Mouse (Mus musculus) common myeloid progenitor, adult 5-6 weeks (primary cell): ENCODE measurements at regions not wholly inside any gene's neighbourhood (a gene's known extent, or its start where the extent isn't known, plus 50 kb on each side); places are given as distances from the start of the nearest gene placed in this dataset.
A peak's percentile ranks its signal among the peaks of the same experiment; 100 is the strongest.
"Not testable (repeated sequence)": the region's sequence is repeated elsewhere in the genome, so short reads cannot be mapped to it uniquely, and the experiment has no call there.

Experiments used
- ATAC-seq: replicated peaks from 2 replicates; pipeline ENCODE4 v1.8.0; 2016; ENCODE audit warnings: low read depth, mild to moderate bottlenecking, moderate TSS enrichment, inconsistent platforms; ENCODE audit not compliant: poor library complexity, severe bottlenecking

- ATAC-seq = no peak
These were observed 129.3 kb upstream of the Lnx1 start for GRCm38 (mm10) chr5:74832011-74832410.

- ATAC-seq = no peak
These were observed 127.9 kb upstream of the Lnx1 start for GRCm38 (mm10) chr5:74830646-74831045.

DNA sequence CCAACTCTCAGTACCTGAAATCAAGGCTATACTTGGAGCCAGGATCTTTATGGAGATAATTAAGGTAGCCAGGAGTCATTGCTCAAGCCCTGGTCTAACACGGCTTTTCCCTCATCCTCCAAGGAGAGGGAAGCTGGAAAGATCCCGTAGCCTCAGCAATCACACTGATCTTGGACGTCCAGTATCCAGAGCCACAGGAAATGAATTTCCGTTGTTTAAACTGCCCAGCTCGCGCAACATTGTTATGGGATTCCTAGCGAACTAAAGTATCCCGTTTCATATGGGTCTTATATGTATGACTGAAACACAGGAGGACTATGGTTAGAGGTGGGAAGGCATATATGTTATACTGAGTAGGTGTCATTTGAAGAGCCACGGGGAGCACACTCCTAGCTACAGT is 126.3 kb upstream of the Lnx1 start:
- no peak for ATAC-seq

GRCm38 (mm10) chr5:74827944-74828343 is 125.2 kb upstream of the Lnx1 start:
- no peak for ATAC-seq

DNA sequence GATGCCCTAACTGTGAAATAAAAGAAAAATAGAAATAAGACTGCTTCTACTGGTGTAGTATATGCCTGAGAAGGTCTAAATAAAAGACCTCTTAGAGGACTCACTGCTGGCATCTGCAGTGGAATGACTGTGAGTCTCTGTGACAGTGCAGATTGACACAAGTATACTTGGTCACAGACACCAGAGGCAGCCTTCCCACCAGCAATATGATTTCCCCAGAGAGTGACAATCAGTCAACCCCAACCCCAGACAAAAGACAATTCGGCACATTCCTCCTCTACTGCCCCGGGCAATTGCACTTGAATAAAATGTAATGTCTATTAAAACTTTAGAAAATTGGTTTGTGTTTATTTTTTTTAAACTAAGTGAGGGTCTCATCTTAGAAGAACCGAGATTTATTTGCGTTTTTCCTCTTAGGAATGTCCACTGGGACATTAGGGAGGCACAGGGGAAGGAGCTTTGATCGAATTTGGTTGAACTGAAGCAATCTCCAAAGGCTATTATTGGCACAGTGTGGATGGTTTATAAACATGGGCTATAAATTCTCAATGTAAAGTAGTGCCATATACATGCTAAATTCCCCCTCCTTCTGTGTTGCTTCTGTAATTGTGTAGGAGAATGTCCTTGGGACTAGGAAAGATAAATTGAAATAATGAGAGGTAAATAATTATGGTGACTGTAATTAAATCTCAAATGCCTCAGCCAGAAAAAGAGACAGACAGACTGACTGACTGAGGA is 123.0 kb upstream of the Lnx1 start:
- no peak for ATAC-seq

- no peak for ATAC-seq
These were observed 121.0 kb upstream of the Lnx1 start for GRCm38 (mm10) chr5:74823719-74824118.

DNA sequence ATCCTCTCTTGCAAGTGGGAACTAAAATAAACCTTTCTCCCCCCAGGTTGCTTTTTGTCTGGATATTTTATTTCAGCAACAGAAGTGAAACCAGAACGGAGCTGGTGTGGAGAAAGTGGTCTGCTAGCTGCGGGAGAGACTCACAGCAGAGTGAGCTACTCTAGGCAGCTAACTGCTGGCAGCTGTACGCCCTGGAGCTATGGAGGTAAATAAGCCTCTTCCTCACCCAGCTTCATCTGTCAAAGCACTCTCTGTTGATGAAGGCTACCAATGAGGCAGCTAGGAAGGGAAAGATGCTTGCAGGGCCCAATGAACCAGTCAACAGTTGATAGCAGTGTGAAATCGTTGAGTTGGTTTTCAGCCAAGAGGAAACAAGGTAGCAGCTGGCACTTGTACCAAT is 119.3 kb upstream of the Lnx1 start:
- ATAC-seq = no peak

DNA sequence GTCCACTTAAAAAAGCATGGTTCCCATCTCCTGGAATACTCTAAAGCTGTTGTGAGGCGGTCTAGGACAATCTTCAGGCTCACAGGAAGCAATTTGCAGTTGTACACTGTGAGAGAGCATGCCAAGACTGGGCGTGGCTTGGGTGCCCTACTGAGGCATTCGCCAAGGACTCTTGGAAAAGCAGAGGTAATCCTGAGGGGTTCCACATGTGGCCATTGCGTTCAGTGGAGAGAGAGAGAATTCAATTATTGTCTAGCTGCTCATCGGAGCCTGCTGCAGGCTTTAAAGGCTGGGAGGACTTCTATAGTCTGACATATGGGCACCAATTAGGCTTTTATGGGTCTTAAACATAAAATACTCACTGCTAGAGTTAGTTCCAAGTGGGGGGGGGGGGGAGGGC is 113.8 kb upstream of the Lnx1 start:
- no peak for ATAC-seq

DNA sequence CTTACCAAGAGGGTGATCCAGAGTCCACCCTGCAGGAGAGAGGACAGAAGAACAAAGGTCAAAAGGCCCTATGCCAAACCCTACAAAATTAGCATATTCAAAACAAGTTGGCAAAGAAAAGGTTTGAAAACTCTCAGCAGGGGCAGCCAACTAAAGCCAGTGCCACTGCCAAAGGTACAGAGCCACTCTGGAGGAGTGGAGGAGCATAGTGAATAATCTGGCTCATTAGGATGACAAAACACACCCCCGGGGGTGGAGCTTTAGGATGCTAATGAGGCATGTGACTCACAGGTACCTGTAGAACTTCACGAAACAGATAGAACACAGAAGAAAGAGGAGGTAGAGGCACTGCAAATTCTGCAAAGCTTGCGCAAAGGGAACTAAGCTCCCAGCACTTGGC is 110.7 kb upstream of the Lnx1 start:
- ATAC-seq = no peak

GRCm38 (mm10) chr5:74811046-74811445 is 108.3 kb upstream of the Lnx1 start:
- no peak for ATAC-seq

DNA sequence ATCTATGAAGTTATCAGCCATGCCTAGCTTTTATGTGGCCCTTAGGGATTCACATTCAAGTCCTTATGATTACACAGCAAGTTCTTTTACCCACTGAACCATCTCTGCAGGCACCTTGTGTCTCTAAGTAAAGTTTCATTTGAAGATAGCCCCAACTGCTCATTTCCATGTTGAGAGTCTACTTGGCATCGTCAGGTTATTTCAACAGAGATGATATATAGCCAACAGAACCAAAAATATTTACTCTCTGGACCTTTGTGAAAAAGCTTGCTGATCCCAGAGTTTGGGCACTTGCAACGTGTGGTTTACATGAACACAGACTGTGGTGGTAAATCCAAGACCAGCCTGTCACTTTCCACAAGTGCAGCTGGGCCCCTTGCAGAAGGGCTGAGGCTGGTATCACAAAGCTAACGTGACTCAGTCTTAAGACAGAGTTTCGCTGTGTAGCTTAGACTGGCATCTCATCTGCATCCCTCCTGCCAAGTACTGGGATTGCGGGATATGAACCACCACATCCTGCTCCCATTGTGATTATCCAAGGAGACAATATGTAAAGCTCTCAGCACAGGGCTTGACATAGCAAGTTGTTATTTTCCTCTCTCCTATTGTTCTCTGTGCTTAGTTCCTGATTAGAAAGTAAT is 105.0 kb upstream of the Lnx1 start:
- ATAC-seq = no peak

GRCm38 (mm10) chr5:74801946-74802345 is 99.2 kb upstream of the Lnx1 start:
- ATAC-seq = no peak

GRCm38 (mm10) chr5:74800351-74800750 is 97.6 kb upstream of the Lnx1 start:
- ATAC-seq = no peak

- peak; percentile 59 for ATAC-seq
These were observed 93.8 kb upstream of the Lnx1 start for GRCm38 (mm10) chr5:74796421-74797067.

DNA sequence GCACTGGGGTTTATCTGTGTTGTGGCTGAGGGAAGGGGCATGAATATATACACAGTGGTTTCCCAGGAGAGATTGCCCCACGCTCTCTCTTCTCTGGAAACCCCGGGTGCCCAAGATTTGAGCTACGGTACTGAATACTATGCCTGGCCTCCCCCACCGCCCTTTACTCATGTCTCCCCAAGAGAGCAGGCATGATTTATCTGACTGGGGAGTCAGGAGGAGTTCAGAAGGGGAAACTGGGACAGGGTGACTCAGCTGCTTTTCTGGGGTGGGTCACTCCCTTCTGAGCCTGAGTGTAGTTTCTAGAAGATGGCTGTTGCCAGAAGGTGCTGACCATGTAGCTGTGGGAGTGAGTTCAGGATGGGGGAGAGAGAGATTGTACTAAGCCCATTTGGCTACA is 92.0 kb upstream of the Lnx1 start:
- no peak for ATAC-seq

DNA sequence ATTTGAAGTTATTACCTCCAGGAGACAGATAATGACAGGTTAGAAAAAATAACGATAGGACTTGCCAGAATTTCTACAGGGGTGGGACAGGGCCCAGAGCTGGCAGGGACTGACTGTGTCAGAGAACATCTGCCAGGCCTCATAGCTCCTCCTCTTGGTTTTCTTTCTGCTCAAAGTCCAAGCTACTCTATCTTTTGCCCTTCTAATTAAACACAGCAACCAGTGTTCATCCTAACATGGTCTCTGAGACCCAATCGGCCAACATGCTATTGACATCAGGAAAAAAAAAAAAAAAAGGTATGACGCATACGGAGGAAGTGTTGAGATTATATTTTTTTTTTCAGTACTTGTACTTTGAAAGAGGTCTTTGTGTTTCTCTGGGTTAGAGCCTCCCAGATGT is 90.7 kb upstream of the Lnx1 start:
- no peak for ATAC-seq

GRCm38 (mm10) chr5:74792936-74793335 is 90.2 kb upstream of the Lnx1 start:
- ATAC-seq = no peak

DNA sequence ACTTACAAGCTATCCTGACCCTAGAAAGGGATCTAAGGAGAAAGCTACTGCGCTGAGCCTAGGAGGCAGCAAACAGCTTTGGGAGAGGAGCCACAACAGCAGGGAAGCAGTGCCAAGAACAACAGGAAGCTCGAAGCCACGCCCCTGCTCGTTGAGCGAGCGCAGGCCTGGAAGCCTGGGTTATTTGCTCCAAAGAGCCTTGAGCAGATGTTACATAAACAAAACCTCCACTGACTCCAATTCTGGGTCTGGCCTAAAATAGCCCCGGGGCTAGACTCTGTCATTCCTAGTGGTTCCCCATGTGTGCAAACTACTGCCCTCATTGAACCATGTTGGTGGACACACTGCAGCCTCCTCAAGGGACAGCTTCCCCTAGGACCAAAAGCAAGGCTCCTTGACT is 89.6 kb upstream of the Lnx1 start:
- peak; percentile 87 for ATAC-seq

- not testable (repeated sequence) for ATAC-seq
These were observed 87.8 kb upstream of the Lnx1 start for GRCm38 (mm10) chr5:74790501-74790900.

DNA sequence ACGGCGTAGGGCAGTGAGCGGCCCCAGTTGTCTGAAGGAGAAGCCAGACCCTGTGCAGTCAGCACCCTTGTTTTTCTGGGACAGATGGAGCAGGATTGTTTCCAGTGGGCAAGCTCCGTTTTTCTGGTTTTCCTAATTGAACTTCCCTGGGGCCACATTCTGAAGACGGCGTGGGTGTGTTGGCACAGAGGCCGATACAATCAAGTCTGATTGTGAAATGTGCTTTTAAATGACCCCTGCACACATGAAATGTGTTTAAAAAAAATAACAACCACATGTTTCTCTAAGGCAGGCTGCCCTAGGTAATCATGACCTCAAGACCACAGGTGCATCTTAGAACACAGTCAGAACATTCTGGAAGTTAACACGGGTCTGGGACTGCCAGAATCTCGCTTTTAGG is 81.2 kb upstream of the Lnx1 start:
- no peak for ATAC-seq

DNA sequence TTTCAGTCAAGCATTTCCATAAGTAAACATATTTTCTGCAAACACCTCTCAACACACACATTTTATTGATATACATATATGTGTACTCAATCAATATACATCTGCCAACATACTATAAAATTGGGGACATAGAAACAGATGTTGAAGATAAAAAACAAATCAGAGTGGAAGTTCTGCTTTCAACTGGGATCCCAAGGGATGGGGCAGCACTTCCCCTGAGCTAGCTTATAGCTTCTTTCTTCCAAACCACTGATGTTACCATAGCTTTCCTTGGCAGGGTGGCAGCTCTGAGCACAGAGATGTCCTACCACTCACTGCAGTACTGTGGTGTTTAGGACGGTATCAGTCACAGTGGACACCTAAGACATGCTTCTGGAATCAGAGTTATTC is 75.4 kb upstream of the Lnx1 start:
- ATAC-seq = no peak
